Mouse (Mus musculus) hindbrain, embryonic 16.5 days (tissue): Measurements from ENCODE around the gene Gm4846. TPM values are rescaled to one million over a fixed set of nuclear protein-coding genes. Genes with fewer than 3 reads are reported as not detected.

ENCODE experiments used
- ATAC-seq: fragments of 200-750 bp; cut with Nextera tagmentation; 2 replicates; pipeline ENCODE4 v1.8.0; 2017; ENCODE audit warnings: moderate TSS enrichment, moderate library complexity
- H3K27ac ChIP-seq: fragments of 300-500 bp; sonication (generic); 2 replicates; pipeline ENCODE4 v1.5.1; 2014; ENCODE audit warnings: low read depth, mild to moderate bottlenecking, control low read depth, low read length, moderate library complexity
- H3K27me3 ChIP-seq: fragments of 300-500 bp; sonication (generic); replicated peaks from 2 replicates; pipeline ENCODE4 v1.6.1; 2014; ENCODE audit warnings: low read length; ENCODE audit not compliant: control insufficient read depth, insufficient read depth
- H3K36me3 ChIP-seq: fragments of 300-500 bp; sonication (generic); 2 replicates; pipeline ENCODE4 v1.6.1; 2014; ENCODE audit warnings: mild to moderate bottlenecking, low read length, moderate library complexity, mixed read lengths; ENCODE audit not compliant: control insufficient read depth, insufficient read depth
- H3K4me1 ChIP-seq: fragments of 300-500 bp; sonication (generic); 2 replicates; pipeline ENCODE4 v1.6.1; 2014; ENCODE audit warnings: low read depth, low read length; ENCODE audit not compliant: control insufficient read depth, insufficient read depth
- H3K4me2 ChIP-seq: fragments of 300-500 bp; sonication (generic); 2 replicates; pipeline ENCODE4 v1.6.1; 2014; ENCODE audit warnings: mild to moderate bottlenecking, low read length, control low read depth, moderate library complexity
- H3K4me3 ChIP-seq: fragments of 300-500 bp; sonication (generic); 2 replicates; pipeline ENCODE4 v1.5.1; 2014; ENCODE audit warnings: mild to moderate bottlenecking, low read length, control low read depth, moderate library complexity
- H3K9ac ChIP-seq: fragments of 300-500 bp; sonication (generic); 2 replicates; pipeline ENCODE4 v1.6.1; 2014; ENCODE audit warnings: low read depth, mild to moderate bottlenecking, control low read depth, low read length, moderate library complexity
- H3K9me3 ChIP-seq: fragments of 300-500 bp; sonication (generic); 2 replicates; pipeline ENCODE4 v1.6.1; 2014; ENCODE audit warnings: mild to moderate bottlenecking, low read length, moderate library complexity; ENCODE audit not compliant: control insufficient read depth
- WGBS: fragments of 180-500 bp; shearing (Covaris S2); extraction: QIAGEN DNeasy Blood & Tissue Kit; methylation state at CpG from one replicate; pipeline ENCODE4 v1.1.7; 2014; 5-methylcytosine and 5-hydroxymethylcytosine counted together
- polyA plus RNA-seq: library from polyadenylated mRNA; unstranded; fragments of >200 nt; fragmentation: Nextera tagmentation; extraction: Ambion mirVana; gene quantifications from 2 replicates; pipeline ENCODE4 v1.2.1, GENCODE M21; 2015

Gm4846 gene
- polyA plus RNA-seq, 1 experiment from 2014 or later, result not detected

DNA sequence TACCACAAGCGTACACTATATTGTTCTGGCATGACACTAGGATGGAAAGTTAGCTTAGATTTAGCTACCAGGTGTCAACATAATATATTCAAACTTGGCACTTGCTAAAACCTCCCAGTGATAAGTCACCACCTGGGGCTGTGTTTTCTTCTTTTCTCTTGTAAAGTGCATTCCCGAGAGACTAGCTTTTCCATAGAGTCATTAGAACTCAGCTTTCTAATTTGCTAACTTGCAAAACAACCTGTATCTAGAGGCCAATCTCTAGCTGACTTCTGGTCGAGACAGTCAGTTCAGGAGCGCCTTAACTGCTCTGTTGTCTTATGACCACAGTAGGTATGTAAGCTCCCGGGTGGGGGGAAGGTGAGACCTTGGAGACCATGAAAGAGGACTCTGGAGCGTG is 58.0 kb downstream of the Gm4846 start:
- Histone ChIP-seq H3K4me1 (no peaks in the 10 kb centered on the region), H3K9ac (no peak overlapping the region), H3K4me2 (no peak overlapping the region), H3K9me3 (no peaks in the 10 kb centered on the region), H3K27ac (no peak overlapping the region), H3K27me3 (no peaks in the 10 kb centered on the region), H3K4me3 (no peak overlapping the region), H3K36me3 (no peaks in the 10 kb centered on the region)
- 74% methylated on average over 6 of the region's 6 CpGs for WGBS
- ATAC-seq, result no peak

Other genes starting within 250 kb of the Gm4846 start
- gene Ildr2, start 243.4 kb downstream of the Gm4846 start, polyA plus RNA-seq, result 3.3 TPM in 2 replicates
- 73.8 and 77.8 TPM in 2 replicates for gene Tada1, start 118.5 kb downstream of the Gm4846 start, polyA plus RNA-seq
- 26.8 and 37.3 TPM in 2 replicates for gene Pogk, start 87.7 kb downstream of the Gm4846 start, polyA plus RNA-seq
- gene Gm4847, start 150.1 kb upstream of the Gm4846 start, polyA plus RNA-seq, result not detected in 2 replicates
- not detected in 2 replicates for gene Fmo9, start 184.3 kb upstream of the Gm4846 start, polyA plus RNA-seq